Mouse (Mus musculus): ENCODE measurements around the gene Iqsec1.

DNA sequence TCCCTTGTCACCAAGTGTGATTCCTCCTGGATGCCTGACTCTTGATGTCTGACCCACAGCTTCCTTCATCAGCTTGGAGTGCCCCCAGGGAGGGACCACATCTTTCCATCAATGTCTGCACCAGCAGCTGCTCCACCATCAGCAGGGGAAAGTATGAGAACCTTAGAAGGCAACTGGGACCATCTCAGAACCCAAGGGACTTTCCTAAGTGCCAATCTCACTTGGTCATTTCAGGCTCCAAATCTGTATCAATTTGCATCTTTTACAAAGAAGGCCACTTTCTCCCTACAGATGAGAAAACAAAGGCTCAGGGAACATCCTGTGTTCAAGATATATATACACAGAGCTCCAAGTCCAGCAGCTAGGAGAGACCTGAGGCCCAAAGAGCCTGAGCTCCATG lies 205.3 kb downstream of the Iqsec1 start:
- TF ChIP-seq POLR2A (IDR thresholded peaks at IDR 0.05; ENCODE audit: borderline replicate concordance, extremely low read depth, low read depth, low read length) (no peak), CTCF (IDR thresholded peaks at IDR 0.05; ENCODE audit: insufficient read depth, low read length) (no peak)
